Mouse (Mus musculus) limb, embryonic 10.5 days (tissue): Measurements from ENCODE around the gene Gm5148. TPM values are rescaled to one million over a fixed set of nuclear protein-coding genes. Genes with fewer than 3 reads are reported as not detected.
A peak's percentile ranks its signal among the peaks of the same experiment; 100 is the strongest.

Experiments used
- DNase-seq: peaks from one replicate; pipeline ENCODE4 v3.0.0-alpha.2; 2017; ENCODE audit warnings: low spot score
- H3K27ac ChIP-seq: fragments of 300-500 bp; sonication (generic); 2 replicates; pipeline ENCODE4 v1.5.1; 2016; ENCODE audit warnings: mild to moderate bottlenecking
- H3K27me3 ChIP-seq: fragments of 300-500 bp; sonication (generic); 2 replicates; pipeline ENCODE4 v1.6.1; 2016; ENCODE audit warnings: low read depth, mild to moderate bottlenecking; ENCODE audit not compliant: poor library complexity, severe bottlenecking
- H3K36me3 ChIP-seq: fragments of 300-500 bp; sonication (generic); 2 replicates; pipeline ENCODE4 v1.6.1; 2016; ENCODE audit warnings: mild to moderate bottlenecking, moderate library complexity
- H3K4me1 ChIP-seq: fragments of 300-500 bp; sonication (generic); 2 replicates; pipeline ENCODE4 v1.6.1; 2016
- H3K4me3 ChIP-seq: fragments of 300-500 bp; sonication (generic); 2 replicates; pipeline ENCODE4 v1.5.1; 2016; ENCODE audit warnings: mild to moderate bottlenecking, moderate library complexity
- H3K9me3 ChIP-seq: fragments of 300-500 bp; sonication (generic); replicated peaks from 2 replicates; pipeline ENCODE4 v1.6.1; 2016; ENCODE audit warnings: mild to moderate bottlenecking
- WGBS: fragments of 180-500 bp; shearing (Covaris S2); methylation state at CpG from one replicate; pipeline ENCODE4 v1.1.7; 2016; 5-methylcytosine and 5-hydroxymethylcytosine counted together
- polyA plus RNA-seq: library from polyadenylated mRNA; unstranded; fragments of >200 nt; fragmentation: Nextera tagmentation; extraction: Ambion mirVana; gene quantifications from 2 replicates; pipeline ENCODE4 v1.2.1, GENCODE M21; 2016

Gm5148 gene
- polyA plus RNA-seq, 1 experiment from 2014 or later: 5.7 TPM

DNA sequence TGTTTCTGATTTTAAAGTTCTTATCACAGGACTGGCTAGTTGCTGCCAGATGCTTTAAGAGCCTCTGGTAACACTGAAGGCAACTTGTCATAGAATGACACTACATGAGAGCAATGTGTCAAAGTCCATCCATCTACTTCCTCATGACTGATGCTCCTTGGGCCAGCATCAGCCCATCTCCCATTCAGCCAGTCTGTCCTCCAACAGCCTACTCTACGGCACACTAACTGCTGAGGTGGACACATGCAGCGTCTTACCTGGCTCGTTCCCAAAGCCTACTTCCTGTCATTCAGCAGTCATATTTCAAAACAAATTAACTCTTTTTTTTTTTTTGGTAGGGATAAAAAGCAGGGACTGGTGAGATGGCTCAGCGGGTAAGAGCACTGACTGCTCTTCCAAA is 17.9 kb downstream of the Gm5148 start:
- no peak overlapping the region for H3K4me3 ChIP-seq
- H3K4me1 ChIP-seq: peaks cover 12% of the 10 kb centered on the region
- no peak overlapping the region for H3K27ac ChIP-seq
- whole genome bisulfite sequencing: 88% methylated on average over 4 of the region's 4 CpGs
- H3K27me3 ChIP-seq: no peaks in the 10 kb centered on the region; the same call in 1 of the 2 replicates
- no peaks in the 10 kb centered on the region for H3K9me3 ChIP-seq
- no peak for DNase-seq
- no peaks in the 10 kb centered on the region for H3K36me3 ChIP-seq

GRCm38 (mm10) chr3:37705436-37705835 is 18.9 kb downstream of the Gm5148 start:
- no peak for DNase-seq
- peak overlapping the region; percentile 68 for H3K27ac ChIP-seq
- no peak overlapping the region for H3K4me3 ChIP-seq
- peaks cover 12% of the 10 kb centered on the region for H3K4me1 ChIP-seq
- H3K36me3 ChIP-seq: no peaks in the 10 kb centered on the region
- no peaks in the 10 kb centered on the region for H3K9me3 ChIP-seq
- H3K27me3 ChIP-seq: no peaks in the 10 kb centered on the region; the same call in 1 of the 2 replicates
- 37% methylated on average over 6 of the region's 6 CpGs for WGBS

DNA sequence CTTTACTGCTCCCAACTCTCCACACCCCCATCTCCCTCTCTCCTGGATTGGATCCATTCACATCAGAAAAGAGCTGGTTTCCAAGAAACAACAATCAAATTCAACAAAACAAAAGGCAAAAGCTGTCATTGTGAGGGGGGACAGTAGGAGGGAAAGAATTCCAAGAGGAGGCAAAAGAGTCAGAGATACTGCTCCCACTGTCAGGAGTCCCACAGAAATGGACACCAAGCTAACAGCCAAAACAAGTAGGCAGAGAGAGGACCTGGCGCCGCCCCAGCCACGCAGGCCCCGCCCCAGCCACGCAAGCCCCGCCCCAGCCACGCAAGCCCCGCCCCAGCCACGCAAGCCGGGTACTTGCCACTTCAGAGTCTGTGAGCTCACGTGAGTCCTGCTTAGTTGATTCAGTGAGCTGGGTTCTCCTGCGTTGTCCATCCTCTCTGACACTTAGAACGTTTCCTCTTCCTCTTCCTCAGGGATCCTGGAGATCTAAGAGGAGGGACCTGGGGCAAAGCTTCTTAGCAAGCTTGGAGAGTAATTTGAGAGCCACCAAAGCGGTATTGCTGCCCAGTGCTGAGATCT is 19.5 kb downstream of the Gm5148 start:
- peaks cover 12% of the 10 kb centered on the region for H3K4me1 ChIP-seq
- no peaks in the 10 kb centered on the region for H3K36me3 ChIP-seq
- 45% methylated on average over 14 of the region's 14 CpGs for WGBS
- peak; percentile 45 for DNase-seq
- no peaks in the 10 kb centered on the region; the same call in 1 of the 2 replicates for H3K27me3 ChIP-seq
- peak overlapping the region; percentile 68 for H3K27ac ChIP-seq
- H3K9me3 ChIP-seq: no peaks in the 10 kb centered on the region
- no peak overlapping the region for H3K4me3 ChIP-seq

DNA sequence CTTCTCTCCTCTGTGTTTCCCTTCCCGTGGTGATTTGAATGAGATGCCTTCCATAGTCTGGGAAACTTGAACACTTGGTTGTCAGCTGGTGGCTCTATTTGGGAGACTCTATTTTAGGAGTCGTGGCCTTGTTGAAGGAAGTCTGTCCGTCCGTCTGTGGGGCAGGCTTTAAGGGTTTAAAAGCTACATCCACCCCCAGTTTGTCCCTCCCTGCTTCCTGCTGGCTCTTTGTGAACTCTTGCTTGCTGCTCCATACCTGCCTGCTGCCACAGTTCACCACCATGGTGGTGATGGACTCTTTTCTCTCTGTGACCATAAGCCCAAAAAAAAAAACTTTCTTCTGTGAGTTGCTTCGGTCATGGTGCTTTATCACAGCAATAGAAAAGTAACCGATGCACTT is 21.2 kb downstream of the Gm5148 start:
- Histone ChIP-seq H3K4me1 (peaks cover 12% of the 10 kb centered on the region), H3K27me3 (no peaks in the 10 kb centered on the region), H3K36me3 (no peaks in the 10 kb centered on the region), H3K9me3 (no peaks in the 10 kb centered on the region), H3K4me3 (no peak overlapping the region), H3K27ac (no peak overlapping the region)
- no peak for DNase-seq
- 93% methylated on average over 6 of the region's 6 CpGs for WGBS

GRCm38 (mm10) chr3:37693552-37693951 is 30.7 kb downstream of the Gm5148 start:
- 91% methylated on average over 8 of the region's 8 CpGs for WGBS
- no peaks in the 10 kb centered on the region for H3K36me3 ChIP-seq
- H3K4me1 ChIP-seq: no peaks in the 10 kb centered on the region
- H3K4me3 ChIP-seq: no peak overlapping the region
- no peaks in the 10 kb centered on the region for H3K9me3 ChIP-seq
- DNase-seq: no peak
- H3K27me3 ChIP-seq: no peaks in the 10 kb centered on the region
- no peak overlapping the region for H3K27ac ChIP-seq

DNA sequence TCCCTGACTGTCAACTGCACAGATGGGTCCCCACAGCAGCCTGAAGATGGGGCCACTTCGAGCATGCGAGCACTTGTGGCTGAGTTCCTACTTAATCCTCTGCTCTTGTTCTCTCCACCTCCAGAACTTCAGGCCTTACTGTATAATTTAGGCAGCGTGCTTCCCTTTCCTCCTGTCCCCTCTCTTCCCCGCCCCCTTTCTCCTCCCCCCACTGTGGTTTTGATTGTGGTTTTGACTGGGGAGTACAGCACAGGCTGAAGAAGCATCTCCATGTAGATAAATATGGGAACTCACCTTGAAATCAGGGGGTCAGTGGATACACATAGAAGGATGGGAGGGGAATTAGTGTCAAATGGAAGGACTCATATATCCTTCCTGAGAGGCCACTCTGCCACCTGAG is 31.3 kb downstream of the Gm5148 start:
- DNase-seq: no peak
- 74% methylated on average over 4 of the region's 4 CpGs for WGBS
- Histone ChIP-seq H3K27me3 (no peaks in the 10 kb centered on the region), H3K27ac (no peak overlapping the region), H3K9me3 (no peaks in the 10 kb centered on the region), H3K4me1 (no peaks in the 10 kb centered on the region), H3K36me3 (no peaks in the 10 kb centered on the region), H3K4me3 (no peak overlapping the region)

- H3K27ac ChIP-seq: peak overlapping the region; percentile 76
- 30% methylated on average over 28 of the region's 28 CpGs for WGBS
- H3K9me3 ChIP-seq: no peaks in the 10 kb centered on the region
- no peaks in the 10 kb centered on the region for H3K36me3 ChIP-seq
- DNase-seq: peak; percentile 60
- peak overlapping the region; percentile 43 for H3K4me3 ChIP-seq
- peaks cover 16% of the 10 kb centered on the region for H3K4me1 ChIP-seq
- H3K27me3 ChIP-seq: peaks cover 16% of the 10 kb centered on the region
Measured at GRCm38 (mm10) chr3:37687158-37687980, 36.9 kb downstream of the Gm5148 start.

DNA sequence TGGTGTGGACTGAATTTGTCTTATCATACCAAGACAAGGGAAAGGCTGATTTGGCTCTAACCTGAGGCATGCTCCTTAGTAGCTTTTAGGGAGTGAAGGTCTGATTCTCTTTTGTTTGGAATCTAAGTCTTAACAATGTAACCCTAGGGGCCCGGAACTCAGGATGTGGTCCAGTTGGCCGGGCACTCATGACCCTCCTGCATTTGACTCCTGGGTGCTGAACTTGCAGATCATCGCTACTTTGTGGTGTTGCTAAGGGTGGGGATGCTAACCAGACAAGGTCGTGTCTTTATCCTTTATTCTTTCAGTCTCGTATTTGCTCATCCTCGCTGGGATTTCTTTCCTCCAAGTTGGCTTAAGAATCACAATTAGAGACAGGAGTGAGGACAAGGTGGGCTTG is 37.5 kb downstream of the Gm5148 start:
- Histone ChIP-seq H3K9me3 (no peaks in the 10 kb centered on the region), H3K27me3 (peaks cover 16% of the 10 kb centered on the region), H3K36me3 (no peaks in the 10 kb centered on the region), H3K4me1 (peaks cover 16% of the 10 kb centered on the region), H3K27ac (peak overlapping the region; percentile 76), H3K4me3 (peak overlapping the region; percentile 43)
- 24% methylated on average over 6 of the region's 6 CpGs for WGBS
- no peak for DNase-seq

DNA sequence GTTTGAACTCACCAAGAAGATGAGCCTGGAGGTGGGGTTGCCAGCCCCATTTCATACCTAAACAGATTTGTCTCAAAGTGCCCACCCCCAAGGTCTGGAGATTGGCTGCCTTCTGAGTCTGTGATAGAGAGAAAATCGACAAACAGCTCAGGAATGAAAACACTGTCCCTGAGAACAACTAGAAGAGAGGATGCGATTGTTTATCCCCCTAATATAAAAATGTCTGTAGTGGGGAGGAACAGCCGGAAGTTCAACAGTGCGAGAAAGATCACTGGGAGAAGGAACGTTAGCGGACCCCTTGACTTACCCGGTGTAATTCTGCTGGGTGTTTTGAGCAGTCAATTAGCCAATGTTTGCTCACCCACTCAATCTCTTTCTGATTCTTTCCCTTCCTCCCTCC is 38.1 kb downstream of the Gm5148 start:
- WGBS: 38% methylated on average over 7 of the region's 7 CpGs
- DNase-seq: no peak
- no peak overlapping the region for H3K4me3 ChIP-seq
- H3K27me3 ChIP-seq: peaks cover 16% of the 10 kb centered on the region
- H3K9me3 ChIP-seq: no peaks in the 10 kb centered on the region
- no peak overlapping the region for H3K27ac ChIP-seq
- H3K4me1 ChIP-seq: peaks cover 16% of the 10 kb centered on the region
- H3K36me3 ChIP-seq: no peaks in the 10 kb centered on the region

GRCm38 (mm10) chr3:37676291-37676690 is 48.0 kb downstream of the Gm5148 start:
- H3K4me1 ChIP-seq: peaks cover 24% of the 10 kb centered on the region
- no peaks in the 10 kb centered on the region for H3K36me3 ChIP-seq
- H3K9me3 ChIP-seq: no peaks in the 10 kb centered on the region
- H3K27me3 ChIP-seq: peaks cover 15% of the 10 kb centered on the region
- DNase-seq: no peak
- WGBS: 80% methylated on average over 8 of the region's 8 CpGs
- no peak overlapping the region for H3K4me3 ChIP-seq
- H3K27ac ChIP-seq: no peak overlapping the region

- Histone ChIP-seq H3K36me3 (no peaks in the 10 kb centered on the region), H3K27me3 (peaks cover 15% of the 10 kb centered on the region), H3K4me3 (no peak overlapping the region), H3K27ac (no peak overlapping the region), H3K4me1 (peaks cover 24% of the 10 kb centered on the region), H3K9me3 (no peaks in the 10 kb centered on the region)
- no peak for DNase-seq
- WGBS: 81% methylated on average over 11 of the region's 11 CpGs
Measured at GRCm38 (mm10) chr3:37675056-37675525, 49.2 kb downstream of the Gm5148 start.

- H3K36me3 ChIP-seq: peaks cover 8% of the 10 kb centered on the region
- no peak for DNase-seq
- WGBS: 73% methylated on average over 13 of the region's 13 CpGs
- peaks cover 24% of the 10 kb centered on the region for H3K4me1 ChIP-seq
- H3K9me3 ChIP-seq: peaks cover 5% of the 10 kb centered on the region
- H3K4me3 ChIP-seq: no peak overlapping the region
- H3K27ac ChIP-seq: no peak overlapping the region
- H3K27me3 ChIP-seq: peaks cover 15% of the 10 kb centered on the region
Measured at GRCm38 (mm10) chr3:37673513-37674261, 50.6 kb downstream of the Gm5148 start.
